Mouse (Mus musculus) forebrain, embryonic 11.5 days (tissue): ENCODE measurements at regions not wholly inside any gene's neighbourhood (a gene's known extent, or its start where the extent isn't known, plus 50 kb on each side); places are given as distances from the start of the nearest gene placed in this dataset.

ENCODE experiments used
- ATAC-seq: fragments of 200-750 bp; cut with Nextera tagmentation; replicated peaks from 2 replicates; pipeline ENCODE4 v1.8.0; 2017; ENCODE audit warnings: moderate TSS enrichment; ENCODE audit not compliant: low FRiP score
- DNase-seq: peaks from one replicate; pipeline ENCODE4 v3.0.0-alpha.2; 2017; ENCODE audit warnings: low spot score
- H3K27ac ChIP-seq: fragments of 300-500 bp; sonication (generic); 2 replicates; pipeline ENCODE4 v1.5.1; 2014; ENCODE audit warnings: low read depth, low read length
- H3K27me3 ChIP-seq: fragments of 300-500 bp; sonication (generic); 2 replicates; pipeline ENCODE4 v1.6.1; 2014; ENCODE audit warnings: mild to moderate bottlenecking, low read length, mixed read lengths; ENCODE audit not compliant: control insufficient read depth, insufficient read depth
- H3K36me3 ChIP-seq: fragments of 300-500 bp; sonication (generic); 2 replicates; pipeline ENCODE4 v1.6.1; 2014; ENCODE audit warnings: mild to moderate bottlenecking, low read length, moderate library complexity, mixed read lengths; ENCODE audit not compliant: control insufficient read depth, insufficient read depth
- H3K4me1 ChIP-seq: fragments of 300-500 bp; sonication (generic); replicated peaks from 2 replicates; pipeline ENCODE4 v1.6.1; 2014; ENCODE audit warnings: low read length, mixed read lengths; ENCODE audit not compliant: control insufficient read depth, insufficient read depth
- H3K4me2 ChIP-seq: fragments of 300-500 bp; sonication (generic); 2 replicates; pipeline ENCODE4 v1.6.1; 2014; ENCODE audit warnings: low read depth, mild to moderate bottlenecking, low read length, moderate library complexity, mixed read lengths; ENCODE audit not compliant: severe bottlenecking
- H3K4me3 ChIP-seq: fragments of 300-500 bp; sonication (generic); 2 replicates; pipeline ENCODE4 v1.5.1; 2014; ENCODE audit warnings: low read depth, low read length
- H3K9ac ChIP-seq: fragments of 300-500 bp; sonication (generic); 2 replicates; pipeline ENCODE4 v1.6.1; 2014; ENCODE audit warnings: low read length
- H3K9me3 ChIP-seq: fragments of 300-500 bp; sonication (generic); 2 replicates; pipeline ENCODE4 v1.6.1; 2016; ENCODE audit warnings: low read length, mixed read lengths; ENCODE audit not compliant: control insufficient read depth
- WGBS: fragments of 180-500 bp; shearing (Covaris S2); extraction: QIAGEN DNeasy Blood & Tissue Kit; methylation state at CpG from one replicate; pipeline ENCODE4 v1.1.7; 2014; 5-methylcytosine and 5-hydroxymethylcytosine counted together

GRCm38 (mm10) chr7:75063816-75064215, 245.2 kb downstream of the Sv2b start:
- Histone ChIP-seq H3K4me2 (no peak overlapping the region), H3K4me3 (no peak overlapping the region), H3K4me1 (no peaks in the 10 kb centered on the region), H3K36me3 (no peaks in the 10 kb centered on the region), H3K9me3 (no peaks in the 10 kb centered on the region), H3K27ac (no peak overlapping the region), H3K9ac (no peak overlapping the region), H3K27me3 (no peaks in the 10 kb centered on the region)
- 83% methylated on average over 2 of the region's 2 CpGs for WGBS
- ATAC-seq: no peak
- no peak for DNase-seq

GRCm38 (mm10) chr7:75050231-75050630, 258.8 kb downstream of the Sv2b start:
- 85% methylated on average over 1 of the region's 1 CpGs for WGBS
- H3K4me2 ChIP-seq: no peak overlapping the region
- H3K4me3 ChIP-seq: no peak overlapping the region
- H3K4me1 ChIP-seq: no peaks in the 10 kb centered on the region
- DNase-seq (no peak), ATAC-seq (no peak)
- H3K9ac ChIP-seq: no peak overlapping the region
- H3K27me3 ChIP-seq: no peaks in the 10 kb centered on the region
- no peaks in the 10 kb centered on the region for H3K9me3 ChIP-seq
- H3K27ac ChIP-seq: no peak overlapping the region
- H3K36me3 ChIP-seq: no peaks in the 10 kb centered on the region

- H3K4me3 ChIP-seq: no peak overlapping the region
These were observed 259.3 kb downstream of the Sv2b start for GRCm38 (mm10) chr7:75049751-75050150.

GRCm38 (mm10) chr7:75048822-75049221, 260.2 kb downstream of the Sv2b start:
- Histone ChIP-seq H3K4me2 (no peak overlapping the region), H3K4me3 (no peak overlapping the region), H3K4me1 (no peaks in the 10 kb centered on the region), H3K9ac (no peak overlapping the region), H3K9me3 (no peaks in the 10 kb centered on the region), H3K27me3 (no peaks in the 10 kb centered on the region), H3K36me3 (no peaks in the 10 kb centered on the region), H3K27ac (no peak overlapping the region)
- WGBS: 89% methylated on average over 2 of the region's 2 CpGs
- ATAC-seq: no peak
- no peak for DNase-seq

More at GRCm38 (mm10) chr7:75049751-75050150, 259.3 kb downstream of the Sv2b start:
- Histone ChIP-seq H3K4me1 (no peaks in the 10 kb centered on the region), H3K36me3 (no peaks in the 10 kb centered on the region), H3K27me3 (no peaks in the 10 kb centered on the region), H3K9me3 (no peaks in the 10 kb centered on the region), H3K27ac (no peak overlapping the region), H3K4me2 (no peak overlapping the region), H3K9ac (no peak overlapping the region)
- WGBS: 92% methylated on average over 5 of the region's 5 CpGs
- ATAC-seq: no peak
- DNase-seq: no peak

- H3K9ac ChIP-seq: no peak overlapping the region
- H3K4me2 ChIP-seq: no peak overlapping the region
- H3K9me3 ChIP-seq: no peaks in the 10 kb centered on the region
- H3K4me3 ChIP-seq: no peak overlapping the region
- H3K36me3 ChIP-seq: no peaks in the 10 kb centered on the region
- no peaks in the 10 kb centered on the region for H3K4me1 ChIP-seq
- no peak overlapping the region for H3K27ac ChIP-seq
- DNase-seq (no peak), ATAC-seq (no peak)
- WGBS: 88% methylated on average over 3 of the region's 3 CpGs
- H3K27me3 ChIP-seq: no peaks in the 10 kb centered on the region
These were observed 261.2 kb downstream of the Sv2b start for GRCm38 (mm10) chr7:75047827-75048226.

- H3K36me3 ChIP-seq: no peaks in the 10 kb centered on the region
- ATAC-seq (no peak), DNase-seq (no peak)
- no peaks in the 10 kb centered on the region for H3K4me1 ChIP-seq
- no peaks in the 10 kb centered on the region for H3K9me3 ChIP-seq
- H3K4me2 ChIP-seq: no peak overlapping the region
- no peaks in the 10 kb centered on the region for H3K27me3 ChIP-seq
- H3K4me3 ChIP-seq: no peak overlapping the region
- no peak overlapping the region for H3K27ac ChIP-seq
- WGBS: 90% methylated on average over 6 of the region's 6 CpGs
- no peak overlapping the region for H3K9ac ChIP-seq
These were observed 268.2 kb downstream of the Sv2b start for GRCm38 (mm10) chr7:75040871-75041270.

- Histone ChIP-seq H3K36me3 (no peaks in the 10 kb centered on the region), H3K27me3 (no peaks in the 10 kb centered on the region), H3K4me1 (no peaks in the 10 kb centered on the region), H3K4me2 (no peak overlapping the region), H3K9ac (no peak overlapping the region), H3K4me3 (no peak overlapping the region), H3K27ac (no peak overlapping the region), H3K9me3 (no peaks in the 10 kb centered on the region)
- DNase-seq: no peak
- 22% methylated on average over 2 of the region's 2 CpGs for WGBS
- no peak for ATAC-seq
These were observed 282.9 kb downstream of the Sv2b start for GRCm38 (mm10) chr7:75026191-75026590.

GRCm38 (mm10) chr7:75021966-75022365, 287.1 kb downstream of the Sv2b start:
- Histone ChIP-seq H3K27me3 (no peaks in the 10 kb centered on the region), H3K27ac (no peak overlapping the region), H3K9ac (no peak overlapping the region), H3K9me3 (no peaks in the 10 kb centered on the region), H3K4me2 (no peak overlapping the region), H3K4me1 (no peaks in the 10 kb centered on the region), H3K4me3 (no peak overlapping the region), H3K36me3 (no peaks in the 10 kb centered on the region)
- WGBS: 56% methylated on average over 6 of the region's 6 CpGs
- DNase-seq (no peak), ATAC-seq (no peak)

GRCm38 (mm10) chr7:75018640-75019039, 290.4 kb downstream of the Sv2b start:
- DNase-seq: no peak
- Histone ChIP-seq H3K4me3 (no peak overlapping the region), H3K27me3 (no peaks in the 10 kb centered on the region), H3K9ac (no peak overlapping the region), H3K9me3 (no peaks in the 10 kb centered on the region), H3K27ac (no peak overlapping the region), H3K4me1 (no peaks in the 10 kb centered on the region), H3K4me2 (no peak overlapping the region), H3K36me3 (no peaks in the 10 kb centered on the region)
- 55% methylated on average over 7 of the region's 7 CpGs for WGBS
- ATAC-seq: no peak
